Mouse (Mus musculus) small intestine, adult 2 months (tissue): ENCODE data around the gene Lama5.

Experiments
- CTCF ChIP-seq: fragments of 200-500 bp; IDR thresholded peaks from 2 replicates; pipeline ENCODE4 v1.5.1; 2012; ENCODE audit warnings: low read depth, mild to moderate bottlenecking, control low read depth, inconsistent platforms, low read length, moderate library complexity, mixed read lengths; ENCODE audit not compliant: insufficient replicate concordance, insufficient read length; ENCODE audit errors: extremely low read depth
- POLR2A ChIP-seq: fragments of 200-500 bp; IDR thresholded peaks from 2 replicates; pipeline ENCODE4 v1.6.1; 2012; ENCODE audit warnings: low read depth, mild to moderate bottlenecking, control low read depth, inconsistent platforms, low read length, moderate library complexity

DNA sequence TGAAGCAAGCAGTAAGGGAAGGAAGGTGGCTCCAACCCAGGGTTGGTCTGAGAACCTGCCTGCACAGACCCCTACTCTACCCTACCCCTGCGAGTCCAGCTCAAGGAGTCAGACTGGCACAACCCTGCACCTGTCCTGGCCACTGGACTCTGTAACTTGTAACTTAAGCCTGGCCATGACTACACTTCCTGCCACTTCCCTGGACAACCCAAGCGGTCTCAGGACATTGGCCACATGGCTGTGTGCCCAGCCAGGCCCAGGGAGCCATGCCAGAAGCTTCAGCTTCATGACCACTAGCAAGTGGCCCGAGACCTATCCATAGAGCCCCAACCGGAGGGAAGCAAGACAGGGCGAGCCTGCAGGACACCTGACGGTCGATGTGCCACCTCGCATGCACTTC lies 8.1 kb downstream of the Lama5 start:
- TF ChIP-seq CTCF (no peak), POLR2A (no peak)
